Mouse (Mus musculus): ENCODE data around the gene Zc3hav1l.

DNA sequence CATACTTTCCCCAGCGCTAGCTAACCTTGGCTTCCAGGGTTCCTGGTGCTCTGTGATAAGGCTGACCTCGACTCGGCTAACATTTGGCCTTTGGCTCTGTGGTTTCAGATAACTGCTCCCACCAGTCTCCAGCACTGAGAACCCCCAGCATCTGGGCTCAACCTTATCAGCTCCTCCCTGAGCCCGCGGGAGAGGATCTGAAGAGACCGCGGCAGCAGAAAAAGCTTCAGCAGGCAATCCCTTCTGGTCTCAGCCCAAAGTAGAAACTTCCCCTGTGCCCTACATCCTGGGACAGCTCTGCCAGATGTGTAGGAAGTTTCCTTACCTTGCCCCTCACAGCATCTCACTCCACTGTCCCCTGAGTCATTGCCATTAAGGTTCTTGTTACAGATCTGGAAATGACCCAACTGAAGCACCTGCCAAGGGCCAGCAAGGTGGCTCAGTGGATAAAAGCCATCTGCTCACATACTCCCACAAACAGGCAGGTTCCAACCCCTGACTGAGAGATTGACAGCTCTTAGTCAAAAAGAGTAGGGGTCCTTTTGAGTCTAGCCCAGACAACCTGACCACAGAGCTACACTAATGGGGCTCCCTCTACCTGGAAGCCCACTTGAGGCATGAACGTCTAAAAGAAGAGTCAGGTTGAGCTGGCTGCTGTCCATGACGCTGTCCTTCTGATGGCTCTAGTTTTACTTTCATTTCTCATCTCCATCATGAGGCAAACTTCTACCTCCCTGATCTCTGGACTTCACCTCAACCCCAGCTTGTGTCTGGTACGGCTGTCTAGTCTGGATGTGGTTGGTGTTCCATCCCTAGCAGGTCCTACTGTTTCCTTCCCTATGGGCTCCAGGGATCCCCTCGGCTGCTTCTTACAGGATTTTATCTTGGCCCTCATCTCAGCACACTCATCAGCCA, 42.9 kb upstream of the Zc3hav1l start:
- TF ChIP-seq EP300 (IDR thresholded peaks at IDR 0.05), result no peak
- no peak for TF ChIP-seq CTCF (IDR thresholded peaks at IDR 0.05)

Measured in lung, postnatal 0 days (tissue).